Mouse (Mus musculus): ENCODE measurements around the gene Clp1.
A peak's percentile ranks its signal among the peaks of the same experiment; 100 is the strongest.
"Not testable (repeated sequence)": the region's sequence is repeated elsewhere in the genome, so short reads cannot be mapped to it uniquely, and the experiment has no call there.

Clp1 gene

GRCm38 (mm10) chr2:84738271-84738911 lies 11.2 kb upstream of the Clp1 start:
- DNase-seq (ENCODE audit: low read depth, low spot score), result no peak

- no peak for DNase-seq (ENCODE audit: low read depth, low spot score)
Measured at GRCm38 (mm10) chr2:84737451-84737925, 10.3 kb upstream of the Clp1 start.

- no peak for DNase-seq (ENCODE audit: low read depth, low spot score)
Measured at GRCm38 (mm10) chr2:84736312-84737161, 9.4 kb upstream of the Clp1 start.

- no peak for DNase-seq (ENCODE audit: low read depth, low spot score)
Measured at GRCm38 (mm10) chr2:84735346-84735920, 8.3 kb upstream of the Clp1 start.

- DNase-seq (ENCODE audit: low read depth, low spot score), result no peak
Measured at GRCm38 (mm10) chr2:84734919-84735318, 7.8 kb upstream of the Clp1 start.

- DNase-seq (ENCODE audit: low read depth, low spot score), result no peak
Measured at GRCm38 (mm10) chr2:84734351-84734864, 7.3 kb upstream of the Clp1 start.

GRCm38 (mm10) chr2:84733579-84734300 lies 6.6 kb upstream of the Clp1 start, which contains the start of gene Ypel4:
TSS of gene Ypel4 (plus strand) at chr2:84734058.
- no peak for DNase-seq (ENCODE audit: low read depth, low spot score)

- no peak for DNase-seq (ENCODE audit: low read depth, low spot score)
Measured at GRCm38 (mm10) chr2:84732394-84732793, 5.2 kb upstream of the Clp1 start.

GRCm38 (mm10) chr2:84731206-84731605 lies 4.1 kb upstream of the Clp1 start:
- DNase-seq (ENCODE audit: low read depth, low spot score), result no peak

GRCm38 (mm10) chr2:84728191-84728590 lies 1.0 kb upstream of the Clp1 start:
- not testable (repeated sequence) for DNase-seq (ENCODE audit: low read depth, low spot score)

- no peak for DNase-seq (ENCODE audit: low read depth, low spot score)
Measured at GRCm38 (mm10) chr2:84726716-84727115, 434 bp downstream of the Clp1 start.

- DNase-seq (ENCODE audit: low read depth, low spot score), result no peak
Measured at GRCm38 (mm10) chr2:84725770-84726169, 1.4 kb downstream of the Clp1 start.

- DNase-seq (ENCODE audit: low read depth, low spot score), result no peak
Measured at GRCm38 (mm10) chr2:84723856-84724255, 3.3 kb downstream of the Clp1 start.

- DNase-seq (ENCODE audit: low read depth, low spot score), result no peak
Measured at GRCm38 (mm10) chr2:84721182-84721581, 6.0 kb downstream of the Clp1 start.

- no peak for DNase-seq (ENCODE audit: low read depth, low spot score)
Measured at GRCm38 (mm10) chr2:84720718-84721117, 6.4 kb downstream of the Clp1 start.

GRCm38 (mm10) chr2:84717357-84717756 lies 9.8 kb downstream of the Clp1 start:
- DNase-seq (ENCODE audit: low read depth, low spot score), result no peak

- DNase-seq (ENCODE audit: low read depth, low spot score), result no peak
Measured at GRCm38 (mm10) chr2:84716423-84717355, 10.5 kb downstream of the Clp1 start.

- DNase-seq (ENCODE audit: low read depth, low spot score), result peak; percentile 78
Measured at GRCm38 (mm10) chr2:84715562-84716361, 11.4 kb downstream of the Clp1 start.

- DNase-seq (ENCODE audit: low read depth, low spot score), result peak; percentile 97
Measured at GRCm38 (mm10) chr2:84714811-84715561, 12.2 kb downstream of the Clp1 start, which contains the start of gene Zdhhc5. TSS of gene Zdhhc5 (minus strand) at chr2:84715180.
